Mouse (Mus musculus): Measurements from ENCODE around the gene Gm49380.
A peak's percentile ranks its signal among the peaks of the same experiment; 100 is the strongest.

Gene Gm49380

GRCm38 (mm10) chr9:44087761-44088455 is 25.4 kb downstream of the Gm49380 start:
- no peak for DNase-seq

GRCm38 (mm10) chr9:44086960-44087359 is 26.3 kb downstream of the Gm49380 start:
- DNase-seq, result no peak

GRCm38 (mm10) chr9:44085741-44086665 is 27.3 kb downstream of the Gm49380 start:
- DNase-seq, result peak; percentile 93

- DNase-seq, result no peak
Observed at GRCm38 (mm10) chr9:44085276-44085675, 28.0 kb downstream of the Gm49380 start.

- peak; percentile 96 for DNase-seq
Observed at GRCm38 (mm10) chr9:44084659-44085229, 28.6 kb downstream of the Gm49380 start.

- no peak for DNase-seq
Observed at GRCm38 (mm10) chr9:44084236-44084635, 29.1 kb downstream of the Gm49380 start.

GRCm38 (mm10) chr9:44083392-44084121 is 29.7 kb downstream of the Gm49380 start:
- DNase-seq, result no peak

GRCm38 (mm10) chr9:44082266-44082665 is 31.0 kb downstream of the Gm49380 start:
- no peak for DNase-seq

- no peak for DNase-seq
Observed at GRCm38 (mm10) chr9:44081581-44081980, 31.7 kb downstream of the Gm49380 start.

- peak; percentile 47 for DNase-seq
Observed at GRCm38 (mm10) chr9:44080953-44081352, 32.3 kb downstream of the Gm49380 start.

- peak; percentile 29 for DNase-seq
Observed at GRCm38 (mm10) chr9:44079997-44080780, 33.1 kb downstream of the Gm49380 start.

- peak; percentile 92 for DNase-seq
Observed at GRCm38 (mm10) chr9:44078955-44079756, 34.1 kb downstream of the Gm49380 start.

- peak; percentile 17 for DNase-seq
Observed at GRCm38 (mm10) chr9:44078136-44078797, 35.0 kb downstream of the Gm49380 start.

- peak; percentile 34 for DNase-seq
Observed at GRCm38 (mm10) chr9:44077266-44077910, 35.9 kb downstream of the Gm49380 start.

- peak; percentile 70 for DNase-seq
Observed at GRCm38 (mm10) chr9:44076764-44077120, 36.6 kb downstream of the Gm49380 start.

GRCm38 (mm10) chr9:44075996-44076763 is 37.1 kb downstream of the Gm49380 start:
- peak; percentile 32 for DNase-seq

- DNase-seq, result peak; percentile 58
Observed at GRCm38 (mm10) chr9:44075276-44075995, 37.9 kb downstream of the Gm49380 start.

Measured in cerebellum, adult 8-10 months (tissue).